Mouse (Mus musculus) adrenal gland, adult 8-10 months (tissue): ENCODE data around the gene 4930579F01Rik. TPM values are rescaled to one million over a fixed set of nuclear protein-coding genes. Genes with fewer than 3 reads are reported as not detected.
"Not testable (repeated sequence)": the region's sequence is repeated elsewhere in the genome, so short reads cannot be mapped to it uniquely, and the experiment has no call there.

Experiments
- DNase-seq: peaks from one replicate; pipeline ENCODE4 v3.0.0; 2022
- total RNA-seq, 4 experiments: library from RNA; stranded (reverse); gene quantifications; 2 replicates each; pipeline ENCODE4 v1.2.4; 2022

Gene 4930579F01Rik
- total RNA-seq, 4 experiments from 2014 or later = not detected

GRCm38 (mm10) chr3:138144060-138144641 is 49.5 kb downstream of the 4930579F01Rik start:
- DNase-seq = no peak

- DNase-seq = peak; percentile 97
These were observed 50.1 kb downstream of the 4930579F01Rik start, which contains the start of gene Trmt10a for GRCm38 (mm10) chr3:138143315-138144059. Gene Trmt10a (plus strand): TSS chr3:138143448.

GRCm38 (mm10) chr3:138142733-138143314 is 50.8 kb downstream of the 4930579F01Rik start:
- DNase-seq = no peak

- no peak for DNase-seq
These were observed 51.4 kb downstream of the 4930579F01Rik start for GRCm38 (mm10) chr3:138142052-138142732.

GRCm38 (mm10) chr3:138139663-138140062 is 54.0 kb downstream of the 4930579F01Rik start:
- no peak for DNase-seq

GRCm38 (mm10) chr3:138138146-138138545 is 55.5 kb downstream of the 4930579F01Rik start:
- DNase-seq = not testable (repeated sequence)

- no peak for DNase-seq
These were observed 59.1 kb downstream of the 4930579F01Rik start for GRCm38 (mm10) chr3:138134528-138134927.

GRCm38 (mm10) chr3:138133916-138134315 is 59.7 kb downstream of the 4930579F01Rik start:
- no peak for DNase-seq

- no peak for DNase-seq
These were observed 60.2 kb downstream of the 4930579F01Rik start for GRCm38 (mm10) chr3:138133463-138133862.

GRCm38 (mm10) chr3:138131168-138131567 is 62.5 kb downstream of the 4930579F01Rik start:
- DNase-seq = no peak

GRCm38 (mm10) chr3:138130692-138131091 is 62.9 kb downstream of the 4930579F01Rik start:
- no peak for DNase-seq

GRCm38 (mm10) chr3:138129110-138129509 is 64.5 kb downstream of the 4930579F01Rik start:
- DNase-seq = no peak

GRCm38 (mm10) chr3:138123842-138124241 is 69.8 kb downstream of the 4930579F01Rik start:
- DNase-seq = no peak

- no peak for DNase-seq
These were observed 72.2 kb downstream of the 4930579F01Rik start for GRCm38 (mm10) chr3:138121461-138121860.

GRCm38 (mm10) chr3:138119444-138120105 is 74.0 kb downstream of the 4930579F01Rik start:
- DNase-seq = no peak

GRCm38 (mm10) chr3:138118831-138119230 is 74.8 kb downstream of the 4930579F01Rik start:
- DNase-seq = no peak

GRCm38 (mm10) chr3:138118392-138118791 is 75.2 kb downstream of the 4930579F01Rik start:
- no peak for DNase-seq

- no peak for DNase-seq
These were observed 76.8 kb downstream of the 4930579F01Rik start for GRCm38 (mm10) chr3:138116871-138117270.

- DNase-seq = no peak
These were observed 79.5 kb downstream of the 4930579F01Rik start for GRCm38 (mm10) chr3:138114106-138114505.
